In genomic region chr1:193575986-193576713, GRCm38 (mm10) we compare ENCODE assay signal across 8 mouse cellular contexts.
DNase-seq lines count a peak whose midpoint lies in the region; ATAC-seq and TF ChIP-seq lines count a peak whose summit lies in the region.

No protein-coding gene starts in this region.

- WGBS in embryonic facial prominence, embryonic 14.5 days = 6% methylated on average over 12 of the region's 12 CpGs
- 10% methylated on average over 12 of the region's 12 CpGs for WGBS in kidney, embryonic 14.5 days
- 9% methylated on average over 12 of the region's 12 CpGs for WGBS in limb, embryonic 13.5 days
- under 1% methylated on average over 12 of the region's 12 CpGs for WGBS in midbrain, embryonic 16.5 days

- peak; percentile 95 for ATAC-seq in embryonic facial prominence, embryonic 14.5 days (ENCODE audit: low read depth)
- ATAC-seq in kidney, embryonic 14.5 days (ENCODE audit: low FRiP score, low TSS enrichment) = peak; percentile 89
- peak; percentile 91 for ATAC-seq in limb, embryonic 13.5 days (ENCODE audit: low FRiP score, low read depth)
- peak; percentile 95 for ATAC-seq in midbrain, embryonic 16.5 days

- no peaks in the 10 kb centered on the region for H3K36me3 ChIP-seq in C2C12 (ENCODE audit: control insufficient read depth, insufficient read depth)
- H3K36me3 ChIP-seq in embryonic facial prominence, embryonic 14.5 days (ENCODE audit: control insufficient read depth, insufficient read depth, low read length) = no peaks in the 10 kb centered on the region
- H3K36me3 ChIP-seq in kidney, embryonic 14.5 days (ENCODE audit: control insufficient read depth, insufficient read depth, low read length) = no peaks in the 10 kb centered on the region
- no peaks in the 10 kb centered on the region for H3K36me3 ChIP-seq in limb, embryonic 13.5 days
- no peaks in the 10 kb centered on the region for H3K36me3 ChIP-seq in midbrain, embryonic 16.5 days (ENCODE audit: control insufficient read depth, insufficient read depth, low read length)

- TF ChIP-seq CTCF in C2C12 (IDR thresholded peaks at IDR 0.05; ENCODE audit: control insufficient read depth, insufficient read depth, insufficient read length) = peak; percentile 72

- H3K4me1 ChIP-seq in embryonic facial prominence, embryonic 14.5 days (ENCODE audit: control insufficient read depth, insufficient read depth, low read length) = peaks cover 3% of the 10 kb centered on the region; the same call in 1 of the 2 replicates
- H3K4me1 ChIP-seq in kidney, embryonic 14.5 days (ENCODE audit: control insufficient read depth, insufficient read depth, low read length) = no peaks in the 10 kb centered on the region
- H3K4me1 ChIP-seq in limb, embryonic 13.5 days = 0 out of 2 replicates have a peak, but pooled peaks cover 4% of the 10 kb centered on the region
- H3K4me1 ChIP-seq in midbrain, embryonic 16.5 days (ENCODE audit: control insufficient read depth, insufficient read depth, low read length) = peaks cover 5% of the 10 kb centered on the region; the same call in 1 of the 2 replicates

- DNase-seq in adrenal gland, postnatal 4 days (ENCODE audit: low spot score in 2 of 2) = peak; percentile 7 to 40
- DNase-seq in embryonic facial prominence, embryonic 14.5 days (ENCODE audit: low spot score) = peak; percentile 95
- DNase-seq in heart, adult 9 months (ENCODE audit: low spot score in 2 of 2) = peak; percentile 57 to 71
- peak; percentile 91 for DNase-seq in telencephalon, adult 2 months (ENCODE audit: low read depth, low spot score)

- no peaks in the 10 kb centered on the region for H3K79me3 ChIP-seq in C2C12 (ENCODE audit: low read depth)

- H3K4me2 ChIP-seq in embryonic facial prominence, embryonic 14.5 days (ENCODE audit: low read depth, low read length) = no peak overlapping the region; the same call in 1 of the 2 replicates
- H3K4me2 ChIP-seq in kidney, embryonic 14.5 days (replicated peaks; ENCODE audit: low read depth, low read length) = no peak overlapping the region
- H3K4me2 ChIP-seq in limb, embryonic 13.5 days (replicated peaks) = no peak overlapping the region
- H3K4me2 ChIP-seq in midbrain, embryonic 16.5 days (ENCODE audit: low read length) = peak overlapping the region; percentile 9; the same call in 1 of the 2 replicates

- no peaks in the 10 kb centered on the region for H3K79me2 ChIP-seq in C2C12 (ENCODE audit: control insufficient read depth, insufficient read depth)

- no peak overlapping the region for H3ac ChIP-seq in C2C12 (ENCODE audit: control insufficient read depth, insufficient read length, low read depth)

- H3K4me3 ChIP-seq in C2C12 (ENCODE audit: insufficient read depth, poor library complexity, severe bottlenecking) = no peak overlapping the region
- H3K4me3 ChIP-seq in embryonic facial prominence, embryonic 14.5 days (ENCODE audit: low read depth, low read length) = no peak overlapping the region
- H3K4me3 ChIP-seq in kidney, embryonic 14.5 days (ENCODE audit: low read length) = no peak overlapping the region
- H3K4me3 ChIP-seq in limb, embryonic 13.5 days = no peak overlapping the region
- no peak overlapping the region for H3K4me3 ChIP-seq in midbrain, embryonic 16.5 days (ENCODE audit: low read depth, low read length)

- no peaks in the 10 kb centered on the region for H3K27me3 ChIP-seq in C2C12 (ENCODE audit: control insufficient read depth, insufficient read depth, insufficient read length)
- H3K27me3 ChIP-seq in embryonic facial prominence, embryonic 14.5 days (replicated peaks; ENCODE audit: control insufficient read depth, insufficient read depth, low read length) = no peaks in the 10 kb centered on the region
- H3K27me3 ChIP-seq in kidney, embryonic 14.5 days (ENCODE audit: control insufficient read depth, insufficient read depth, low read length) = no peaks in the 10 kb centered on the region
- H3K27me3 ChIP-seq in limb, embryonic 13.5 days = no peaks in the 10 kb centered on the region
- no peaks in the 10 kb centered on the region; the same call in 1 of the 2 replicates for H3K27me3 ChIP-seq in midbrain, embryonic 16.5 days (ENCODE audit: control insufficient read depth, insufficient read depth, low read depth, low read length)

- no peak overlapping the region for H3K27ac ChIP-seq in embryonic facial prominence, embryonic 14.5 days (replicated peaks; ENCODE audit: low read depth, low read length)
- H3K27ac ChIP-seq in kidney, embryonic 14.5 days (ENCODE audit: low read depth, low read length) = no peak overlapping the region
- H3K27ac ChIP-seq in limb, embryonic 13.5 days = no peak overlapping the region
- H3K27ac ChIP-seq in midbrain, embryonic 16.5 days (ENCODE audit: low read length) = peak overlapping the region; percentile 17; the same call in 1 of the 2 replicates

- no peaks in the 10 kb centered on the region for H3K9me3 ChIP-seq in embryonic facial prominence, embryonic 14.5 days (ENCODE audit: control insufficient read depth, low read length)
- no peaks in the 10 kb centered on the region for H3K9me3 ChIP-seq in kidney, embryonic 14.5 days (ENCODE audit: control insufficient read depth, low read length)
- H3K9me3 ChIP-seq in limb, embryonic 13.5 days = no peaks in the 10 kb centered on the region
- H3K9me3 ChIP-seq in midbrain, embryonic 16.5 days (replicated peaks; ENCODE audit: control insufficient read depth, low read length, poor library complexity, severe bottlenecking) = no peaks in the 10 kb centered on the region

- no peak overlapping the region for H3K9ac ChIP-seq in embryonic facial prominence, embryonic 14.5 days (ENCODE audit: low read depth, low read length)
- H3K9ac ChIP-seq in kidney, embryonic 14.5 days (ENCODE audit: low read depth, low read length) = no peak overlapping the region
- H3K9ac ChIP-seq in limb, embryonic 13.5 days = no peak overlapping the region
- H3K9ac ChIP-seq in midbrain, embryonic 16.5 days (ENCODE audit: low read depth, low read length) = no peak overlapping the region

TF ChIP-seq in C2C12, 6 proteins besides CTCF, POLR2A, EP300 and RAD21:
- no peak for TF ChIP-seq MAX (IDR thresholded peaks at IDR 0.05)
- TF ChIP-seq USF1 (IDR thresholded peaks at IDR 0.05; ENCODE audit: low read depth) = no peak
- no peak for TF ChIP-seq FOSL1 (IDR thresholded peaks at IDR 0.05; ENCODE audit: insufficient read depth, low read length, poor library complexity, severe bottlenecking)
- no peak for TF ChIP-seq CEBPB (IDR thresholded peaks at IDR 0.05; ENCODE audit: low read depth)
- TF ChIP-seq MYOD1 (IDR thresholded peaks at IDR 0.05; ENCODE audit: control insufficient read depth, insufficient read length, low read depth) = no peak
- TF ChIP-seq MYOG (IDR thresholded peaks at IDR 0.05; ENCODE audit: control insufficient read depth, extremely low read depth, insufficient read length) = no peak

Comparison
In these comparisons a context has a peak if more than half of its experiments do, and no peak if none do; other contexts are left out.
1. DNase-seq: peak in every context shown above with its lines; median percentile 95 in embryonic facial prominence, embryonic 14.5 days; 91 in telencephalon, adult 2 months; 64 in heart, adult 9 months; 24 in adrenal gland, postnatal 4 days.